Mouse (Mus musculus): ENCODE data around the gene Prkar2a.

- TF ChIP-seq POLR2A (IDR thresholded peaks at IDR 0.05; ENCODE audit: low read depth, low read length), result no peak
- no peak for TF ChIP-seq CTCF (IDR thresholded peaks at IDR 0.05; ENCODE audit: extremely low read depth, insufficient read length, insufficient replicate concordance, low read depth, low read length)
Measured at GRCm38 (mm10) chr9:108688451-108688850, 663 bp upstream of the Prkar2a start.
